Mouse (Mus musculus) midbrain, postnatal 0 days (tissue): Measurements from ENCODE around the gene Vmn2r16. TPM values are rescaled to one million over a fixed set of nuclear protein-coding genes. Genes with fewer than 3 reads are reported as not detected.

Experiments used
- ATAC-seq: fragments of 200-750 bp; cut with Nextera tagmentation; 2 replicates; pipeline ENCODE4 v1.8.0; 2017; ENCODE audit warnings: moderate number of reproducible peaks, mild to moderate bottlenecking, moderate TSS enrichment, moderate library complexity; ENCODE audit not compliant: low FRiP score
- DNase-seq: peaks from one replicate; pipeline ENCODE4 v3.0.0-alpha.2; 2015; ENCODE audit warnings: low spot score
- H3K27ac ChIP-seq: fragments of 300-500 bp; sonication (generic); 2 replicates; pipeline ENCODE4 v1.5.1; 2014; ENCODE audit warnings: low read depth, mild to moderate bottlenecking, low read length, mixed read lengths
- H3K27me3 ChIP-seq: fragments of 300-500 bp; sonication (generic); 2 replicates; pipeline ENCODE4 v1.6.1; 2014; ENCODE audit warnings: low read length, control low read depth, mixed read lengths; ENCODE audit not compliant: insufficient read depth
- H3K36me3 ChIP-seq: fragments of 300-500 bp; sonication (generic); 2 replicates; pipeline ENCODE4 v1.6.1; 2014; ENCODE audit warnings: low read length, control low read depth, mixed read lengths; ENCODE audit not compliant: insufficient read depth
- H3K4me1 ChIP-seq: fragments of 300-500 bp; sonication (generic); 2 replicates; pipeline ENCODE4 v1.6.1; 2014; ENCODE audit warnings: mild to moderate bottlenecking, control low read depth, antibody characterized with exemption, low read length, mixed read lengths; ENCODE audit not compliant: insufficient read depth
- H3K4me2 ChIP-seq: fragments of 300-500 bp; sonication (generic); 2 replicates; pipeline ENCODE4 v1.6.1; 2014; ENCODE audit warnings: low read depth, mild to moderate bottlenecking, low read length, mixed read lengths; ENCODE audit not compliant: poor library complexity, severe bottlenecking
- H3K4me3 ChIP-seq: fragments of 300-500 bp; sonication (generic); 2 replicates; pipeline ENCODE4 v1.5.1; 2014; ENCODE audit warnings: low read depth, mild to moderate bottlenecking, low read length, moderate library complexity
- H3K9ac ChIP-seq: fragments of 300-500 bp; sonication (generic); replicated peaks from 2 replicates; pipeline ENCODE4 v1.6.1; 2014; ENCODE audit warnings: mild to moderate bottlenecking, low read length, moderate library complexity, mixed read lengths; ENCODE audit not compliant: poor library complexity, severe bottlenecking
- H3K9me3 ChIP-seq: fragments of 300-500 bp; sonication (generic); 2 replicates; pipeline ENCODE4 v1.6.1; 2016; ENCODE audit warnings: low read length, control low read depth
- CTCF ChIP-seq: IDR thresholded peaks from 2 replicates; pipeline ENCODE4 v1.5.1; 2016; ENCODE audit warnings: antibody characterized with exemption, mild to moderate bottlenecking
- WGBS: fragments of 180-500 bp; shearing (Covaris S2); extraction: QIAGEN DNeasy Blood & Tissue Kit; methylation state at CpG from one replicate; pipeline ENCODE4 v1.1.7; 2014; 5-methylcytosine and 5-hydroxymethylcytosine counted together
- polyA plus RNA-seq: library from polyadenylated mRNA; unstranded; fragments of >200 nt; fragmentation: Nextera tagmentation; extraction: Ambion mirVana; gene quantifications from 2 replicates; pipeline ENCODE4 v1.2.1, GENCODE M21; 2015
- total RNA-seq: library from RNA; depleted of rRNA; stranded (reverse); fragments of >200 nt; gene quantifications from 2 replicates; pipeline ENCODE4 v1.2.3, GENCODE M21; 2014; rRNA removed

The Vmn2r16 gene
- total RNA-seq (not detected in 2 replicates), polyA plus RNA-seq (not detected in 2 replicates)

- 54% methylated on average over 2 of the region's 2 CpGs for WGBS
- Histone ChIP-seq H3K9ac (no peak within 1 kb of the TSS), H3K9me3 (peaks cover 18% of the 10 kb centered on the region; the same call in 1 of the 2 replicates), H3K36me3 (no peaks in the 10 kb centered on the region), H3K4me2 (no peak within 1 kb of the TSS), H3K4me3 (no peak within 1 kb of the TSS), H3K27me3 (no peaks in the 10 kb centered on the region), H3K27ac (no peak within 1 kb of the TSS), H3K4me1 (no peaks in the 10 kb centered on the region)
- no peak for DNase-seq
- TF ChIP-seq CTCF: no peak
- no peak for ATAC-seq
Observed at GRCm38 (mm10) chr5:109329862-109330261, at the start of gene Vmn2r16. Gene Vmn2r16 (plus strand): TSS chr5:109330162.

GRCm38 (mm10) chr5:109294655-109295054 is 35.3 kb upstream of the Vmn2r16 start:
- no peak overlapping the region for H3K4me2 ChIP-seq
- DNase-seq (no peak), ATAC-seq (no peak)
- no peaks in the 10 kb centered on the region for H3K36me3 ChIP-seq
- H3K9ac ChIP-seq: no peak overlapping the region
- no peaks in the 10 kb centered on the region for H3K27me3 ChIP-seq
- H3K9me3 ChIP-seq: peaks cover 5% of the 10 kb centered on the region; the same call in 1 of the 2 replicates
- H3K27ac ChIP-seq: no peak overlapping the region
- WGBS: 84% methylated on average over 3 of the region's 3 CpGs
- no peak overlapping the region for H3K4me3 ChIP-seq
- TF ChIP-seq CTCF: no peak
- no peaks in the 10 kb centered on the region for H3K4me1 ChIP-seq

- H3K36me3 ChIP-seq: no peaks in the 10 kb centered on the region
- H3K27ac ChIP-seq: no peak within 1 kb of the TSS
- DNase-seq: no peak
- no peak for TF ChIP-seq CTCF
- no peaks in the 10 kb centered on the region for H3K4me1 ChIP-seq
- H3K27me3 ChIP-seq: no peaks in the 10 kb centered on the region
- no peak within 1 kb of the TSS for H3K9ac ChIP-seq
- ATAC-seq: no peak
- 51% methylated on average over 3 of the region's 3 CpGs for WGBS
- no peak within 1 kb of the TSS for H3K4me3 ChIP-seq
- peaks cover 8% of the 10 kb centered on the region; the same call in 1 of the 2 replicates for H3K9me3 ChIP-seq
- H3K4me2 ChIP-seq: no peak within 1 kb of the TSS
Observed at GRCm38 (mm10) chr5:109297544-109297943, 32.4 kb upstream of the Vmn2r16 start, which contains the start of gene Vmn2r15. Gene Vmn2r15 (minus strand): TSS chr5:109297644.

- no peak within 1 kb of the TSS for H3K4me2 ChIP-seq
- no peaks in the 10 kb centered on the region for H3K27me3 ChIP-seq
- ATAC-seq (no peak), DNase-seq (no peak)
- H3K9me3 ChIP-seq: 0 out of 2 replicates have a peak, but pooled peaks cover 6% of the 10 kb centered on the region
- H3K4me1 ChIP-seq: no peaks in the 10 kb centered on the region
- no peak for TF ChIP-seq CTCF
- no peak within 1 kb of the TSS for H3K27ac ChIP-seq
- H3K9ac ChIP-seq: no peak within 1 kb of the TSS
- H3K36me3 ChIP-seq: no peaks in the 10 kb centered on the region
- WGBS: 51% methylated on average over 2 of the region's 2 CpGs
- H3K4me3 ChIP-seq: no peak within 1 kb of the TSS
Observed at GRCm38 (mm10) chr5:109419388-109419787, 89.4 kb downstream of the Vmn2r16 start, which contains the start of gene Vmn2r17. Gene Vmn2r17 (plus strand): TSS chr5:109419688.

Other genes with a start within 250 kb of the Vmn2r16 start
- not detected in 2 replicates for gene Vmn2r12, start 232.2 kb upstream of the Vmn2r16 start, total RNA-seq
- not detected in 2 replicates for gene Vmn2r12, start 232.2 kb upstream of the Vmn2r16 start, polyA plus RNA-seq
- gene Vmn2r13, start 138.0 kb upstream of the Vmn2r16 start, total RNA-seq: not detected in 2 replicates
- gene Vmn2r13, start 138.0 kb upstream of the Vmn2r16 start, polyA plus RNA-seq: not detected in 2 replicates
- not detected in 2 replicates for gene Vmn2r14, start 105.5 kb upstream of the Vmn2r16 start, total RNA-seq
- not detected in 2 replicates for gene Vmn2r14, start 105.5 kb upstream of the Vmn2r16 start, polyA plus RNA-seq
- gene Vmn2r15, start 32.5 kb upstream of the Vmn2r16 start, total RNA-seq: not detected in 2 replicates
- not detected in 2 replicates for gene Vmn2r15, start 32.5 kb upstream of the Vmn2r16 start, polyA plus RNA-seq
- not detected in 2 replicates for gene Vmn2r17, start 89.5 kb downstream of the Vmn2r16 start, total RNA-seq
- gene Vmn2r17, start 89.5 kb downstream of the Vmn2r16 start, polyA plus RNA-seq: not detected in 2 replicates
- 23.4 and 44.4 TPM in 2 replicates for gene Crlf2, start 228.8 kb downstream of the Vmn2r16 start, total RNA-seq
- gene Crlf2, start 228.8 kb downstream of the Vmn2r16 start, polyA plus RNA-seq: 29.2 and 30.9 TPM in 2 replicates